Mouse (Mus musculus): ENCODE results near the gene Olfr1028. TPM values are rescaled to one million over a fixed set of nuclear protein-coding genes. Genes with fewer than 3 reads are reported as not detected.

The Olfr1028 gene
- not detected in 2 replicates for total RNA-seq (2014; rRNA removed)
- polyA plus RNA-seq (2015; fragmentation: Nextera tagmentation; extraction: Ambion mirVana): not detected in 2 replicates

DNA sequence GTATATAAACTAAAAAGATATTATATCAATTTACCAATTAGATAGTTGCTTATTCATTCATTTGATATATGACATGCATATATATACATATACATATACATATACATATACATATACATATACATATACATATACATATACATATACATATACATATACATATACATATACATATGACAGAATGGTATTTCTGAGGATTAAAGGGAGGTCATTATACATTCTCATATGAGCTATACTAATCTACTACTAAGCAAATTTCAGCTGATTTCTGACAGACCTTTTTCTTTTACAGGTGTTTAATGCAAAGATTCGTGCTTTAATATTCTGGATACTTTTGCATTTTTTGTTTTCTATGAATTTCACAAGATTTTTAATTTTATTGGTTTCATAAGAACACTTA is at the start of gene Olfr1028:
Gene Olfr1028 (plus strand): TSS at position 301 of the 400 bp plus-strand sequence.
- ATAC-seq (no peak), DNase-seq (ENCODE audit: low spot score) (no peak)
- Histone ChIP-seq H3K4me1 (ENCODE audit: insufficient read depth, low read length) (no peaks in the 10 kb centered on the region), H3K9ac (replicated peaks; ENCODE audit: low read length) (no peak within 1 kb of the TSS), H3K4me2 (ENCODE audit: low read depth, low read length) (no peak within 1 kb of the TSS), H3K9me3 (ENCODE audit: low read length) (no peaks in the 10 kb centered on the region), H3K27ac (no peak within 1 kb of the TSS), H3K27me3 (ENCODE audit: insufficient read depth, low read length) (no peaks in the 10 kb centered on the region), H3K4me3 (ENCODE audit: low read length) (no peak within 1 kb of the TSS), H3K36me3 (ENCODE audit: insufficient read depth, low read length) (no peaks in the 10 kb centered on the region)
- TF ChIP-seq CTCF (IDR thresholded peaks at IDR 0.05; ENCODE audit: low read depth): no peak
- WGBS: 64% methylated on average over 1 of the region's 1 CpGs

DNA sequence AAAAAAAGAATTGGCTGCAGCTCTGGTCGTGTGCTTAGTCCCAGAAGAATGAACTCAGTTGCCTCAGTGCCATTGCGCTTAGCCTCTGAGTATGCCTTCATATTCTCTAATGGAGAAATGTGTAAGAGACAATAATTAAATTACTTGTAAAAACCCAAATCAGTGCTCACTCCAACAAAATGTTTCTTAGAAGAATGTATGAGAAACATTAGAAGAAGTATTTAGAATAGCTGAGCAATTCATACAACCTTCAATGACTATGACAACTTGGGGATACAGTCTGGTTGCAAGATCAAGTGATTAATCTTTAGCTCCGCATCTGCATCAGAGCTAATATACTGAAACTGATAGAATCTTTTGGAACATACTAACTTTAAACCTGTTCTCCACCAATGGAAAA is 45.3 kb upstream of the Olfr1028 start, which contains the start of gene Olfr1024:
Gene Olfr1024 (minus strand): TSS at position 101 of the 400 bp plus-strand sequence.
- ATAC-seq: no peak
- no peak for TF ChIP-seq CTCF (IDR thresholded peaks at IDR 0.05; ENCODE audit: low read depth)
- H3K4me3 ChIP-seq (ENCODE audit: low read length): no peak within 1 kb of the TSS
- H3K4me2 ChIP-seq (ENCODE audit: low read depth, low read length): no peak within 1 kb of the TSS
- H3K4me1 ChIP-seq (ENCODE audit: insufficient read depth, low read length): no peaks in the 10 kb centered on the region
- 87% methylated on average over 3 of the region's 3 CpGs for WGBS
- no peak within 1 kb of the TSS for H3K9ac ChIP-seq (replicated peaks; ENCODE audit: low read length)
- no peaks in the 10 kb centered on the region for H3K36me3 ChIP-seq (ENCODE audit: insufficient read depth, low read length)
- H3K27me3 ChIP-seq (ENCODE audit: insufficient read depth, low read length): no peaks in the 10 kb centered on the region
- H3K27ac ChIP-seq: no peak within 1 kb of the TSS
- no peak for DNase-seq (ENCODE audit: low spot score)
- H3K9me3 ChIP-seq (ENCODE audit: low read length): no peaks in the 10 kb centered on the region

DNA sequence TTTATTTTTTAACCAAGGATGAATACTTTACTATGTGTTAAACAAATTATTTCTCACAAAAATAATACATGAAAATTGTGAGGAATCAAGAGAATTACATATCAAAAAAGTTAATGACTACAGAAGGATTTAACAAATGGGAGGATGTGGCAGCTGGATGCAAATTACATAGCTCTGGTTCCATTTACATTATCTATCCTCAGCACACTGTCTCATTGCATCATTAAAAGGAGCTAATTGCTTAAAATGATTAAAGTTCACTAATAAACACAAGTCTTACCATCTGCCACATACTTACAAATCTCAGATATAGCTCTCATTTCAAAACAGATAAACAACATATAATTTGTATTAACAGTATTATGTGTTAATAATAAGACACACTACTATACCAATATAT is 37.0 kb upstream of the Olfr1028 start:
- no peak overlapping the region for H3K27ac ChIP-seq
- no peaks in the 10 kb centered on the region for H3K9me3 ChIP-seq (ENCODE audit: low read length)
- TF ChIP-seq CTCF (IDR thresholded peaks at IDR 0.05; ENCODE audit: low read depth): no peak
- no peak overlapping the region for H3K4me3 ChIP-seq (ENCODE audit: low read length)
- no peak overlapping the region for H3K4me2 ChIP-seq (ENCODE audit: low read depth, low read length)
- H3K36me3 ChIP-seq (ENCODE audit: insufficient read depth, low read length): no peaks in the 10 kb centered on the region
- ATAC-seq: no peak
- H3K27me3 ChIP-seq (ENCODE audit: insufficient read depth, low read length): no peaks in the 10 kb centered on the region
- no peaks in the 10 kb centered on the region for H3K4me1 ChIP-seq (ENCODE audit: insufficient read depth, low read length)
- DNase-seq (ENCODE audit: low spot score): no peak
- no peak overlapping the region for H3K9ac ChIP-seq (replicated peaks; ENCODE audit: low read length)

DNA sequence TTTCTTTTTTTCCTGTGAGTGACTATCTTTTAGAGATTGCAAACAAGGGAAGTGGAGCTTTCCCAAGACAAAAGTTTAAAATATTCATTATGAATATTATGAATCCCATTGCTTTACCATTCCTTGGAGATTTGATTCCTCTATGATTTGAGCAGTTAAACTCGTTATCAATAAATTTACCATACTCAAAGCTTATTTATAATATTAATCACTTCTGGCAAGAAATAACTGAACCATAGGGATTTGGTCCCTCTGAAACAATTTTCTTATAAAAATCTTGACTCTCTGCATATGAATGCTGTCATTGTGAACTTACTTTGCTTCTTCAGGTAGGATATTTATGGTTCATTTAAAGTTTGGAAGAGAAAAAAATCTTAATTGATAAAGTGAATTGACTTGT is 35.3 kb upstream of the Olfr1028 start, which contains the start of gene Olfr1025-ps1:
Gene Olfr1025-ps1 (plus strand): TSS at position 301 of the 400 bp plus-strand sequence.
- Histone ChIP-seq H3K27me3 (ENCODE audit: insufficient read depth, low read length) (no peaks in the 10 kb centered on the region), H3K9me3 (ENCODE audit: low read length) (no peaks in the 10 kb centered on the region), H3K4me3 (ENCODE audit: low read length) (no peak within 1 kb of the TSS), H3K4me2 (ENCODE audit: low read depth, low read length) (no peak within 1 kb of the TSS), H3K4me1 (ENCODE audit: insufficient read depth, low read length) (no peaks in the 10 kb centered on the region), H3K27ac (no peak within 1 kb of the TSS), H3K9ac (replicated peaks; ENCODE audit: low read length) (no peak within 1 kb of the TSS), H3K36me3 (ENCODE audit: insufficient read depth, low read length) (no peaks in the 10 kb centered on the region)
- WGBS: 52% methylated on average over 1 of the region's 1 CpGs
- DNase-seq (ENCODE audit: low spot score) (no peak), ATAC-seq (no peak)
- no peak for TF ChIP-seq CTCF (IDR thresholded peaks at IDR 0.05; ENCODE audit: low read depth)

DNA sequence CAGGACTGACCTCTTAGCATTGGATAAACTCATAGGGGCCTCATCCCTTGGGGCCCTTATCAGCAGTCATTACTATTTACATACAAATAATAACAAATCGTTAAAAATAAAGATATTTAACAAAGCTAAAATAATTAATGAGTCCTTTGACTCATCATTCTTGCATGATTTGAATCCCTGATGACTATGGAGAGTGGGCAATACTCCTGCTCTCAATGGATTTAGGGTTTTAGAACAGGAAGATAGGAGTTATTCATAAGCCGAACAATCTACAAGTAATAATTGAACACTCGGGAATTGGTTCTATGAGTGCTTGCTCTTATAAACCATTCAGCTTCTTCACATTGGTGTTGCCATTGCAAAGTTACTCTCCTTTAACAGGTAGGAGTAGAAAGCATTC is 29.0 kb upstream of the Olfr1028 start, which contains the start of gene Olfr1026:
Gene Olfr1026 (plus strand): TSS at position 301 of the 400 bp plus-strand sequence.
- no peaks in the 10 kb centered on the region for H3K9me3 ChIP-seq (ENCODE audit: low read length)
- no peak for TF ChIP-seq CTCF (IDR thresholded peaks at IDR 0.05; ENCODE audit: low read depth)
- H3K9ac ChIP-seq (replicated peaks; ENCODE audit: low read length): no peak within 1 kb of the TSS
- ATAC-seq: no peak
- no peak for DNase-seq (ENCODE audit: low spot score)
- H3K4me3 ChIP-seq (ENCODE audit: low read length): no peak within 1 kb of the TSS
- H3K36me3 ChIP-seq (ENCODE audit: insufficient read depth, low read length): no peaks in the 10 kb centered on the region
- H3K27me3 ChIP-seq (ENCODE audit: insufficient read depth, low read length): no peaks in the 10 kb centered on the region
- H3K4me1 ChIP-seq (ENCODE audit: insufficient read depth, low read length): no peaks in the 10 kb centered on the region
- WGBS: 93% methylated on average over 3 of the region's 3 CpGs
- no peak within 1 kb of the TSS for H3K27ac ChIP-seq
- no peak within 1 kb of the TSS for H3K4me2 ChIP-seq (ENCODE audit: low read depth, low read length)

DNA sequence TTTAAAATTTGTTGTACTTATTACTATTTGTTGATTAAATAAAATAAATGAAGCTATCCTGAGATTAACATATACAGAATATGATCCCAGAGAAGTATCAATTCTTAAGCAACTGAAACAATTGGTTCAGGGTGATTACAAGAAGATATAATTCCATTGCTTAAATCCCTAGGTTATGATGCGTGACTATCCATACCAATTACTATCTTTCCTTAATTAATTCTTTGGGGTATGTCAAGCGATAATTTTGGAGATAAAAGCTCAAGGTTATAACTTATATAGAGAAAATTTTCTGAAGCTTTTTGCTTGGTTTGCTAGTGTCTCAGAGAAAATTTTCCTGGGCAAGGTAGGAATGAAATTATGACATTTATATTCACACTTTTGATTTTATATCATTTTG is 23.4 kb downstream of the Olfr1028 start, which contains the start of gene Olfr1029:
Gene Olfr1029 (plus strand): TSS at position 301 of the 400 bp plus-strand sequence.
- 84% methylated on average over 2 of the region's 2 CpGs for WGBS
- Histone ChIP-seq H3K27ac (no peak within 1 kb of the TSS), H3K4me2 (ENCODE audit: low read depth, low read length) (no peak within 1 kb of the TSS), H3K27me3 (ENCODE audit: insufficient read depth, low read length) (no peaks in the 10 kb centered on the region), H3K9ac (replicated peaks; ENCODE audit: low read length) (no peak within 1 kb of the TSS), H3K36me3 (ENCODE audit: insufficient read depth, low read length) (no peaks in the 10 kb centered on the region), H3K9me3 (ENCODE audit: low read length) (no peaks in the 10 kb centered on the region), H3K4me3 (ENCODE audit: low read length) (no peak within 1 kb of the TSS), H3K4me1 (ENCODE audit: insufficient read depth, low read length) (no peaks in the 10 kb centered on the region)
- ATAC-seq (no peak), DNase-seq (ENCODE audit: low spot score) (no peak)
- TF ChIP-seq CTCF (IDR thresholded peaks at IDR 0.05; ENCODE audit: low read depth): no peak

DNA sequence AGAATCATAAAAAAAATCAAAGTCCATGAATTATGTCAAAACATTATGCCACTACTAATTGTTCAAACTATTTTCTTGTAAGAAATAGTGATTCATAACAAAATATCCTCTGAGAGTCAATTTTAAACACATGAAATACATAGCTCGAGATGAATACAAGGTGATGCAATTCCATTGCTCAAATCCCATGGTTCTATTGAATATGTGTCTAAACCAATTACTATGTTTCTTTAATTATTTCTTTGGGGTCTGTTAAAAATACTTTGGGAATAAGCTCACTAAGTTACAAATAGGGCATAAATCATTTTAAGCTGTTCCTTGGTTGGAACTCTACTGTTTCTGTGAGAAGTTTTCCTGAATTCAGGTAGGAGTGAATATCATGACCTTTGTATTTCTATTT is 28.7 kb downstream of the Olfr1028 start, which contains the start of gene Olfr1030:
Gene Olfr1030 (plus strand): TSS at position 301 of the 400 bp plus-strand sequence.
- 74% methylated on average over 1 of the region's 1 CpGs for WGBS
- H3K27ac ChIP-seq: no peak within 1 kb of the TSS
- H3K4me3 ChIP-seq (ENCODE audit: low read length): no peak within 1 kb of the TSS
- ATAC-seq (no peak), DNase-seq (ENCODE audit: low spot score) (no peak)
- H3K4me2 ChIP-seq (ENCODE audit: low read depth, low read length): no peak within 1 kb of the TSS
- no peak for TF ChIP-seq CTCF (IDR thresholded peaks at IDR 0.05; ENCODE audit: low read depth)
- H3K9me3 ChIP-seq (ENCODE audit: low read length): no peaks in the 10 kb centered on the region
- no peaks in the 10 kb centered on the region for H3K36me3 ChIP-seq (ENCODE audit: insufficient read depth, low read length)
- no peak within 1 kb of the TSS for H3K9ac ChIP-seq (replicated peaks; ENCODE audit: low read length)
- H3K27me3 ChIP-seq (ENCODE audit: insufficient read depth, low read length): no peaks in the 10 kb centered on the region
- no peaks in the 10 kb centered on the region for H3K4me1 ChIP-seq (ENCODE audit: insufficient read depth, low read length)

Data from hindbrain, postnatal 0 days (tissue).